Mouse (Mus musculus) MN1 (cell line): ENCODE measurements around the gene Dst.

Experiments used
- DNase-seq: peaks from one replicate; pipeline ENCODE4 v3.0.0-alpha.2; 2016; ENCODE audit warnings: low spot score

Gene Dst

DNA sequence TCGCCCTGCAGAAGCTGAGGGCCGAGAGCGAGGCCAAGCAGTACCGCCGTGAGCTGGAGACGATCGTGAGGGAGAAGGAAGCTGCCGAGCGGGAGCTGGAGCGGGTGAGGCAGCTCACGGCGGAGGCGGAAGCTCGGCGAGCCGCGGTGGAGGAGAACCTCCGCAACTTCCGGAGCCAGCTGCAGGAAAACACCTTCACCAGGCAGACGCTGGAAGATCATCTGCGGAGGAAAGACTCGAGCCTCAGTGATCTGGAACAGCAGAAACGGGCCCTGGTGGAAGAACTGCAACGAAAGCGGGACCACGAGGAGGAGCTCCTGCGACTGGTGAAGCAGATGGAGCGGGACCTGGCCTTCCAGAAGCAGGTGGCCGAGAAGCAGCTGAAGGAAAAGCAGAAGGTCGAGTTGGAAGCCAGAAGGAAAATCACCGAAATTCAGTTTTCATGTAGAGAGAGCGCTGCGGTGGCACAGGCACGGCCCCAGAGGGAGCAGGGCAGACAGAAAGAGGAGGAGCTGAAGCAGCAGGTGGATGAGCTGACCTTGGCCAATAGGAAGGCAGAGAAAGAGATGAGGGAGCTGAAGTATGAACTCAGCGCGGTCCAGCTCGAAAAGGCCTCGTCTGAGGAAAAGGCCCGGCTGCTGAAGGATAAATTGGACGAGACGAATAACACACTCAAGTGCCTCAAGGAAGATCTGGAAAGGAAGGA, 270.1 kb downstream of the Dst start:
- no peak for DNase-seq

GRCm38 (mm10) chr1:34179756-34180155, 271.7 kb downstream of the Dst start:
- no peak for DNase-seq

GRCm38 (mm10) chr1:34182406-34183249, 274.6 kb downstream of the Dst start:
- DNase-seq = no peak

DNA sequence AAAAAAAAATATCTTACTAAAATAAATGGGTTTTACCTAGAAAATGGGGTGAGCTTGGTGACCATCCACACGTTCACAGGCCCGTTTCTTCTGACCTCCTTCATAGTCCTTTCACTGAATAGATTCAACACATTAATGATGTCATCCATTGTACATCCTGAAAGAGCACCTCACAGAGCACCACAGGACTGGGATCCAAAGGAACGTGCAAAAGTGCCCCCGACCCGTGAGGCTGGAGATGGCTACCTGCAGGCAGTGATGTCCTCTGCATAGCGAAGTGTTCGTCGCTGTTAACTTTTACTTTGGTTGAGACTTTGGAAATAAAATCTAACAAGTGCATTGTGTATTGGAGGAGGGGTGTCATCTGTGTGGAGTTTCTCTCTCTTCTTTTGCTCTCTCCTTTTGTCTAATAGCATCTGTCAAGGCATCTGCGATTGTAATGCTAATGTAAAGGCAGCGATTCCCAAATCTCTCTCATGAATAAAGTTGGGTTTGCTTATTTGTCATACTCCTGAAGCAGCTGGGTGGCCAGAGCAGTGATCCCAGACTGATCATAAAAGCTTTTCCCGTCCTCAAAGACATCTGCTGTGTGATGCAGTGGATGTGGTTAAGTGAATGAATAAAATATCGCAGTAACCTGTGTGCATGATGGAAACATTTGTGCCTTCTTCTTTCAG, 275.4 kb downstream of the Dst start:
- DNase-seq = no peak

GRCm38 (mm10) chr1:34184266-34184665, 276.2 kb downstream of the Dst start:
- DNase-seq = no peak

GRCm38 (mm10) chr1:34186033-34186432, 278.0 kb downstream of the Dst start:
- no peak for DNase-seq

DNA sequence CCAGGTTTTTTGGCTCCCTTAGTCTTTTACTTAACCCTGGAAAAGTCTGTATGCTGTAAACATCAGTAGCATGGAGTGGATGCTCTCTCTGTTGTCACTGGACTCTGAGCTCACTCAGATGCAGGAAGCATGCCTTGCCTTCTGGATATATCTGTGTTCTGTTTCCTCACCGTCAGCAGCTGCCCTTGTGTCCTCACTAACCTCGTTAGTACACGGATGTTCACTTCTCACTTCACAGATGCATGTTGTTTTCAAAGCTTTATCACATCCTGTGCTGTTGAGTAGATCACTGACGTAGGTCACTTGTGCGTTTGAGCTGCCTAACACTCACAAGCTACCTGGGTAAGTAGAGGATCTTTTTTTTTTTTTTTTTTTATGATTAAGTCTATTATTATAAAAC, 279.5 kb downstream of the Dst start:
- peak; percentile 36 for DNase-seq

DNA sequence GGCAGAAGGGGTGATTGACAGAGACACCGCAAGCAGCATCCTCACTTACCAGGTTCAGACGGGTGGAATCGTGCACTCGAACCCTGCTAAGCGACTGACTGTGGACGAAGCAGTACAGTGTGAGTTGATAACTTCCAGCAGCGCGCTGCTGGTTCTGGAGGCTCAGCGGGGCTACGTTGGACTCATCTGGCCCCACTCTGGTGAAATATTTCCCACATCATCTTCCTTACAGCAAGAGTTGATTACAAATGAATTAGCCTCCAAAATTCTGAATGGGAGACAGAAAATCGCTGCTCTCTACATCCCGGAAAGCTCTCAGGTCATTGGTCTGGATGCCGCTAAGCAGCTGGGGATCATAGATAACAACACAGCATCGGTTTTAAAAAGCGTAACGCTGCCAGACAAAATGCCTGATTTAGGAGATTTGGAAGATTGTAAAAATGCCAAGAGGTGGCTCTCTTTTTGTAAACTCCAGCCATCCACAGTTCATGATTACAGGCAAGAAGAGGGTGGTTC, 280.8 kb downstream of the Dst start:
- no peak for DNase-seq

GRCm38 (mm10) chr1:34189318-34189717, 281.3 kb downstream of the Dst start:
- DNase-seq = no peak

DNA sequence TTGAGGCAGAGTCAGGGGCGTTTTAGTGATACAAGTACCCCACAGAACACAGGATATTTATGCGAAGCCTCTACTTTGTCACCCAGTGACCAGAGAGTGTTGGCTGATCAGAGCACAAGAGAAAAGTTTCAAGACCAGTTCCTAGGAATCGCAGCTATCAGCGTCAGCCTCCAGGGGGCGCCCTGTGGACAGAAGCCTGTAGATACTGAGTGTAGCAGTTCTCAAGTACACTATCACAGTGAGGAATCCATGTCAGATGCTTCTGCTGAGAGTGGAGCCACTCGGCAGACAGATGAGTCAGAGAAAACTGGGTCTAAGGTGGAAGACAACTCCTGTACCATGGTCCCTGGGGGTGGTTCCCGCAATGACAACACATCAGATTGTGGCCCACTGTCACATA, 281.9 kb downstream of the Dst start:
- peak; percentile 59 for DNase-seq

DNA sequence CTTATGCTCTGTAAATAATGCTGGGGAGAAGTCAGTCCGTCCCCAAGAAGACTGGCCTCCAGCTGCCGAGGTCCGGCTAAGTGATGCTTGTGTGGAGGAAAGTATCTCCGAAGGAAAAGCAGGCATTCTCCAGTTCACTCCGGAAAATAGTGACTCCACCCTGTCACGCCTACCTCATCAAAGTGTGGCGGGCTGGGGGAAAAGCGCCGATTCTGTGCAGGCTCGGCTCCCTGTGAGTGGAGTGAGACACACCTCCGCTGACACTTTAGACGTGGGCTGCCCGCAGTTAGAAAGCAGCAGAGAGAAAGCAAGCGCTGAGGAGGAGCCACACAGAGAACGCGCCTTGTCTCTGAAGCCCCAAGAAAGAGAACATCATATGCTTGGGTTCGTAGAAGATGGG, 284.1 kb downstream of the Dst start:
- DNase-seq = no peak

GRCm38 (mm10) chr1:34200791-34201190, 292.8 kb downstream of the Dst start:
- no peak for DNase-seq

GRCm38 (mm10) chr1:34201483-34201882, 293.5 kb downstream of the Dst start:
- peak; percentile 81 for DNase-seq

GRCm38 (mm10) chr1:34211704-34212103, 303.7 kb downstream of the Dst start:
- no peak for DNase-seq

- no peak for DNase-seq
These were observed 308.4 kb downstream of the Dst start for GRCm38 (mm10) chr1:34216456-34216855.

DNA sequence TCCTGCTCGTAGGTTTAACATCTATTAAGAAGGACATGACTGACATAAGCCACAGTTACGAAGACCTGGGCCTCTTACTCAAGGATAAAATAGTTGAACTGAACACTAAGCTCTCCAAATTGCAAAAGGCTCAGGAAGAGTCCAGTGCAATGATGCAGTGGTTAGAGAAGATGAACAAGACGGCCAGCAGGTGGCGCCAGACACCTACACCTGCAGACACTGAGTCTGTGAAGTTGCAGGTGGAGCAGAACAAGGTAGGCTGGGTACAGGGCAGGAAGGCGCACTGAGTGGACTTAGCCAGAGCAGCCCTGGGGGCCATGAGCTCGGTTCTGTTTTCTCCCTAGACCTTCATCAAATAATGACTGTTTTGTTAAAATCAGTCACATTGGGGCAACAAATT, 310.3 kb downstream of the Dst start:
- peak; percentile 83 for DNase-seq

DNA sequence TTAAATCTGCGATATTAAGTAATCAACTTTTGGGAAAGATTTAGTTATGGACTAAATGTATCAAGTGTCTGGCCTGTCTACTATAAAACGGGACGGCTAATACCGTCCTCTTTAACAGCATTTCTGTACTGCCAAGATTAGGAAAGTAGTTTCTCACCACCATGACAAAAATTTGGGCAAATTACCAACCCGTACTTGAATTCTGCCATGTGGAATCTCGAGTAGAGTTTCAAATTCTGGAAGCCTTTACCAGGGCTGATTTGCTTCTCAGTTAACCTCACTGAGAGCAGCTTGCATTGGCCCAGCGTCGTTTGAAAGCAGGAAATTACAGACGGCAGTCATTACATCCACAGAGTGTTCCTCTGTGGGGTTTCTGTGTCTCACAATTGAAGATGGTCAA, 310.8 kb downstream of the Dst start:
- DNase-seq = no peak

GRCm38 (mm10) chr1:34220094-34220601, 312.1 kb downstream of the Dst start:
- no peak for DNase-seq

DNA sequence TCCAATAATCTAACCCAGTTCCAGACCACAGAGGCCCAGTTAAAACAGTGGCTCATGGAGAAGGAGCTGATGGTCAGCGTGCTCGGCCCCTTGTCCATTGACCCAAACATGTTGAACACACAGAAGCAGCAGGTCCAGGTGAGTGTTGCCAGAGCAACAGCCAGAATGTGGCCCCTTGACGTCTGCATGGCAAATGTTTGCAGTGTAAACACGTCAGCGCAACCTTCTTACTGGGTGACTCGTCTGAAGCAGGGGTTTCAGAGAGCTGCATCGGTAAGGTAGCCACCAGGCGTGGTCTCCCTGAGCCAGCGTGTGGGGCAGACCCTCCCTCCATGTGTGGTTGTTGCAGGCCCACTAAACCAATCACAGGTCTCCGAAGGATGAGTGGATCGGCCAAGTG, 315.8 kb downstream of the Dst start:
- DNase-seq = no peak

GRCm38 (mm10) chr1:34227676-34228075, 319.7 kb downstream of the Dst start:
- DNase-seq = no peak

GRCm38 (mm10) chr1:34231041-34231440, 323.0 kb downstream of the Dst start:
- no peak for DNase-seq

DNA sequence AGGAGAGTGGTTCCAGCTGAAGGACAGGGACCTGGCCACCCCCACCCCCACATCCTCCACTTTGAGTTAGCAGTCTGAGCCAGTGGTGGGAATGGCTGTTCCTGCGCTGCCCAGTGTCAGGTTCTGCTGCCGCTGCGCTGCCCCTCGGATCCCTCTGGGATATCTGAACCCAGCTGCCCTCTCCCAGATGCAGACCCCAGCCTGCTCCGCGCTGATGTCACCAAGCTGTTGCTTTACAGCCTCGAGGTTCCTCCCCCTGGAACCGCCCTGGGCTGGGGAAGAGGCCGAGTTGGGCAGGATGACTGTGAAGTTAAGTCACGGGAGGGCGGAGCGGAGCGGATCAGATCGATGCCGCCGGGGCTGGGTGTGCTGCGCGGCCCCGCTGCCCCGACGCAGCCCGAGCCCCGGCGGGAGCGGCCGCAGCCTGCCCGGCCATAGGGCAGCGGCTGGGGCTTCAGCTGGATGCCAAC, 328.3 kb downstream of the Dst start:
- DNase-seq = peak; percentile 91
